Mouse (Mus musculus): ENCODE data around the gene Krt222.
"Not testable (repeated sequence)": the region's sequence is repeated elsewhere in the genome, so short reads cannot be mapped to it uniquely, and the experiment has no call there.

The Krt222 gene

DNA sequence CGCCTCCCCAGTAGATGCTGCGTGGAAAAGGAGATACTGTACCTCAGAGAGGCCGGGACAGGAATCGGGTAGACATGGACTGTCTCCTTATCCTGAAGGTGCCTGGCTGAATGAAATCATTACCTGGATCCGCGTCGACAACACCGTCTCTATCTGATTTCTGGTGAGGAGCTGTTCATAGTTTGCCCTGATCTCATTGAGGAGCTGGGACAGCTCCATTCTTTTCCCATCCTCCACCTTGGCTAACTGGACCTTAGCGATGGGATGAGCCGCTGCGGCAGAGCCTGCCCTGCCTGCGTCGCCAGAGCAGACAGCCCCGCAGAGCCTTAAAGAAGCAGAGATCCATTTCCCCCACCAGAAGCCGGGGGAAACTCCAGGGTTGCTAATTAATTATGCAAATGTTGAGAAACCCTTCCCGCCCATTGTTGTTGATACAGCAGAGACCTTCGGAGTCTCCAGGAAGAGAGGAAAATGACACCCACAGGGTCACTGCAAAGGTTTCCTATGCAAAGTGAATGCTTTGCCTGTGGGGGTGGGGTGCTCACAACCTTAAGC is at the start of gene Krt222:
Gene Krt222 (minus strand): TSS at position 266 of the 555 bp plus-strand sequence.
- peak; percentile 73 for DNase-seq

DNA sequence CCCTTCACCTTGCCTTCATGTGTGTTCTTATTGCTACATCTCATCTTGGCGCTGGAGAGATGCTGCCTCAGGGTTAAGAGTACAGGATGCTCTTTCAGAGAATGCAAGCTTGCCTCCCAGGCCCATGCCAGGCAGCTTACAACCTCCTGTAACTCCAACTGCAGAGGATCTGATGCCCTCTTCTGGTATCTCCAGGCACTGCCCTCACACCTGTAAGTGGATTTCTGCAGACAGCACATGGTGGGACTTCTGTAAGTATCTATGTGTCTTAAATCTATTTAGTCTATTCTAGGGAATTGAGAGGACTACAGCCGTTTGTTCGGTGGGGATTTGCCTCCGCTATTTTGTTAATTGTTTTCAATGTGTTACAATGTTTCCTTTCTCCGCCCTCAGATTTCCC is 49.0 kb upstream of the Krt222 start:
- DNase-seq = peak; percentile 71

DNA sequence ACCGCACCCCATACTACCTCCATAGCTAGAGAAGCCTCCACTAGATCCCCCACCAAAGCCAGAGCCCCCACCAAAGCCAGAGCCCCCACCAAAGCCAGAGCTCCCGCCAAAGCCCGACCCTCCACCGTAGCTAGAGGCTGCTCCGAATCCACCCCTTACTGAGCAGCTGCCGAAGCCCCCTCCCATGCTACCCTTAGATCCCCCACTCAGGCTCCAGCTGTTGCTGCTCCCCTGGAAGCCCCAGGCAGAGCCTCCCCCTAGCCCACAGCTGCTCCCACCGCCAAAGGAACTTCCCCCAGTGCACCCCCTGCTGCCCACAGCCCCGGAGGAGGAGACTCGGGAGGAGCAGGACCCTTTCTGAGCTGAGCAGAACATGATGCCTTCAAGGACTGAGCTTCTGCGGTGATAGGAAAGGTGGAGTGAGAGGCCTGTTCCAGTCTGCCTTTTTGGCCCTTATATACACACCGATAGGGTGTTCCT is 41.0 kb upstream of the Krt222 start, which contains the start of gene Krt24:
Gene Krt24 (minus strand): TSS at position 430 of the 480 bp plus-strand sequence.
- DNase-seq = no peak

DNA sequence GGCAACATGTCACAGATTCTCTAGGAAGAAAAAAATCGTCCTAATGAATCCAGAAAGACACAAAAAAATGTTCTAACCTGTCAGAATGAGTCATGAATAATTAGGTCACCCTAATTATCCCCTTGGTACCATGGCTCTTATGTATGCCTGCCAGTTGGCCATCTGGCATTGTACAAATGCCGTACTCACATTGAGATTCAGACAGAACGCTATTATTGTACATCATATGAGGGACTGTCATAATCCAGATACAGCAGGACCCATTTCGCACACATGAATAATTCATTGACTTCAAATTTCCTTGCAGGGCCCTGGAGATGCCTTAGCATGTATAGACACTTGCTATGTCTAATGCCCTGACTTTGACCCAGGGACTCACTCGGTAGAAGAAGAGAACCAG is 40.1 kb upstream of the Krt222 start:
- peak; percentile 63 for DNase-seq

DNA sequence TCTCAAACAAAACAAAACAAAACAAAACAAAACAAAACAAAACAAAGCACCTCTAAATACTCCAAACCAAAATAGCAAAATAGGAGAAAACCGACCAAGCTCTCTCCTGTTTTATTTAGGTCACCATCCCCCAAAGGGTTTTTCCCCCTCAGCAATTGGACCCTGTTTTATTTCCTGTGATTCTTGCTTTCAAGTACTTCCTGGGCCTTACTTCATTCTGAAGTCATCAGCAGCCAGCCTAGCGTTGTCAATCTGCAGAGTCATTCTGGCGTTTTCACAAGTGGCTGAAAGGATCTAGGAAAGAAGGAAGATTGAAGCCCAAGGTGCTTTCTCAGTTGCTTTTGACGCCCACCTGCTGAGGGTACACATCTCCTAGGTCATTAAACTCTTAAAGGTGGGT is 39.4 kb upstream of the Krt222 start:
- no peak for DNase-seq

DNA sequence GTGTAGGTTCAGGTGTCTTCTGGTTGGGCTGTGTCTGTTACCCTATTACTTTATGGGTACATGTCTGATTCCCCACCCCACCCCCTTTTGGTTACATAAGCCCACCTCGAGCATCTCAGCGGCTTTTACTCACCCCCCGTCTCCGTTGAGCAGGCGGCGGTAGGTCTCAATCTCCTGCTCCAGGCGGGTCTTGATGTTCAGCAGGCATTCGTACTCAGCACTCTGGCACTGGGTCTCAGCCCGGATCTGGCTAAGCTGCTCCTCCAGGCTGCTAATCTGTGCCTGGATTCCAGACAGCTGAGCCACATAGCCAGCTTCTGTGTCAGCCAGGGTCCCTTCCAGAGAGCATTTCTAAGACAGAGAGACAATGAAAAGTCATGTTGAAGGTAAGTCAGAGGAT is 37.2 kb upstream of the Krt222 start:
- DNase-seq = peak; percentile 41

DNA sequence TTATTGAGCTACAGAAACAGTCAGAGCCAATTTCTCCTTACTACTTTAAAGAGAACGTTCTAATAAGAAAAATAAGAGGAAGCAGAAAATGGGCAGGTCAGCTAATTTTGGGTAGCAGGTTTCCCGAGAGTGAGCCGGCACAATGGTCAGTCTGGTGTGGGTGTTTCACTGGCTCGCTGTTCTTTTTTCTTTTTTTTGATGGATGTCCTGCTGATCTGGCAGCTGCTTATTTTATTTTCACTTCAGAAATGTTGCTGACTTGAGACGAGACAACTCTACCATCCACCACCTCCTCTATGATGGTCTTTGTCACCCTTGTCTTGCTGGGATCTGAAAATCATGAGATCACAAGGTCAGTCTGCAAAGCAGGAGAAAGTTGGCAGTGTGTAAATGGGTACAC is 36.1 kb upstream of the Krt222 start:
- DNase-seq = peak; percentile 50

DNA sequence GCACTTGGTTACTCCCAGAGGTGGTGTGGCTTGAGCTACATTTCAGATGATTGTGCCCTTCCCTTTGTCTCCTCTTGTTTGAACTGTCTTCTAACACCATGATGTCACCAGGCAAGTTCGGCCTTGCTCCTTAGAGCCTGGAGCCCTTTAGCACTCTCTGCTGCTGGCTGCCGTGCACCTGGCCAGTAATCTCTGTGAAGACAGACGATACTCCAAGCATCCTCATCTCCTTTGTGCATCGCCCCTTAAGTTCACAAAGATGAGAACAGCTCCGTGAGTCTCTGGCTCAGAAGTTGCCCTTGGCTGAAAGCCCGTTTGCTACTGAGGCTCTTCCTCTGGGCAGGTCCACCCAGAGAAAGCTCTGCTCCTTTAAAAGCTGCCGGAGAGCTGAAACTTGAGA is 32.9 kb upstream of the Krt222 start:
- no peak for DNase-seq

DNA sequence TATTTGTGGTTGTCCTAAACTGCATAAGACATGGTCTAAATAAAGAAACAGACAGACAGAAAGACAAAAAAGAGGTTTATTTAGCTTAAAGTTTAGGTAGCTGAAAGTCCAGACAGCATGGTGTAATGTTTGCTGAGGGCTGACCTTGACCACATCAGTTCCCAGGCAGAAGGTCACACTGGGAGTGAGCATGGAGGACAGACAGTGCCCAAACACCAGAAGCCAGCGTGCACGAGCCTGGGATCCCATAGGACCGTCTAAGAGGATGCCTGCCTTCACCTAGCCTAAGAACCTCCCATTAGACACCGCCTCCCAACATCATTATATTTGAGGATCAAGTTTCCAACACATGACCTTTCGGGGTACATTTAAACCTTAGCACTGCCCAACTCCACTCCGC is 31.7 kb upstream of the Krt222 start:
- DNase-seq = no peak

DNA sequence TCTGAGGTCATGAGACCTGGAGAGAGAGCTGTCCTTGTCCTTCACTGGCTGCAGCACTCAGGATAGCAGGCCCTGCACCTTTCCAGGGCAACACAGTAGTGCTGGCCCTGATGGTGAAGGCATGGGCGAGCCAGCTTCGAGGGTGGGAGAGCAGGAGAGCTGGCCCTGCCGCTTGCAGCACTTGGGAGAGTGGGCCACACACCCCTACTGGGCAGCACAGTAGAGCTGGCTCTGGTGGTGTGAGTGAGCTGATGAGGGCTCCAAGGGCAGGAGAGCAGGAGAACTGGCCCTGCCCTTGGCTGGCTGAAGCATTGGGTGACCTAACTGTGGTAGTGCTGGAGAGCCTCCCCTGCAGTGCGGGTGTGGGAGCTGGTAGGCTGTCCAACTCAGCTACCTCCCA is 28.8 kb upstream of the Krt222 start:
- DNase-seq = no peak

DNA sequence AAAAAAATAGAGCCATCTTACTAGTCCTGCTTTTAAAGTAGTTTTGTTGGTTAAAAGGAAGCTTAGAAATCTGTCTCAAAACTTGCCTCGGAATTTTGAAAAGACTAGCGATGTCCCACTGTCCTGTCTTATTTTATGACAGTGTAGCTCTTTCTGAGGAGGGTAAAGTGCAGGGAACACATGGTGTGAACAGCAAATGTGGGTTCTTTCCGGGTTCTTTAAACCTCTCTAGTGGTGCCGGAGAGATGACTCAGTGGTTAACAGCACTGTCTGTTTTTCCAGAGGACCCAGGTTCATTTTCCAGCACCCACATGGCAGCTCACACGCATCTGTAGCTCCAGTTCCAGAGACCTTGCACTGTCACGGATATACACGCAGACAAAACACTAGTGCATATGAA is 25.3 kb upstream of the Krt222 start:
- DNase-seq = no peak

DNA sequence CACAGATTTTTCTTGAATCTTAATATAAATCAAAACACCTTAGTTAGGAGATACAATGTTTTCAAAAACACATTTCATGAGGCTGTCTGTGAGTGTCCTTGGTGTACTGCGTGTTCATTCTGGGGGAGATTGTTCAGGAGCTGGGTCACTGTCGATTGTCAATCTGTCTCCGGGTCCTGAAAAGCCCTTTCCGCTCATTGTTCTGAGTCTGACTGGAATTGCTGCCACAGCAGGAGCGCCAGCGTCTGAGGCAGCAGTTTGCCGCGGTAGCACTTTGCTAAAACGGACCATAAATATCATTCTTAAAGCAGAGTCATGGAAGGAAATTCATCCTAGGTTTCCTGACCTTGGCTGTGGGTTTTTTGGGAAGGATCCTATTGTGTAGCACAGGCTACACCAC is 21.9 kb upstream of the Krt222 start:
- no peak for DNase-seq

DNA sequence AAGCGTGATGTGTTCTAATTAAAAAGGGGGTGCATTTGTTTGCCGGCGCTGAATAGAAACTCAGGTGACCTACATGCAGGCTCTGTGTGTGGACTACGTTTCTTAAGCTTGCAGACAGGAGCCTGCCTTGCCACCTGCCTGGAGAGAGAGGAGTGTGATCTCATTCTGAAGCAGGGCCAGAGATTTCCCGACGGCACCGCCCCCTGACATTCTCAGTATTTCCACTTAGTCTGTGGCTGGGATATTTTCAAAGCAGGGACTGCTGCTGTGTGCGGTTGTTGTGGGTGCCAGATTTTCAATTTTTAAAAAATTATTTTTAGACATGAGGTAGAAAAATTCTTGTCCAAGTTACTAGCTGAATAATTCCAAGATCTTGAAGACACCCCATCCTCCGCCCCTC is 21.3 kb upstream of the Krt222 start:
- DNase-seq = peak; percentile 62

DNA sequence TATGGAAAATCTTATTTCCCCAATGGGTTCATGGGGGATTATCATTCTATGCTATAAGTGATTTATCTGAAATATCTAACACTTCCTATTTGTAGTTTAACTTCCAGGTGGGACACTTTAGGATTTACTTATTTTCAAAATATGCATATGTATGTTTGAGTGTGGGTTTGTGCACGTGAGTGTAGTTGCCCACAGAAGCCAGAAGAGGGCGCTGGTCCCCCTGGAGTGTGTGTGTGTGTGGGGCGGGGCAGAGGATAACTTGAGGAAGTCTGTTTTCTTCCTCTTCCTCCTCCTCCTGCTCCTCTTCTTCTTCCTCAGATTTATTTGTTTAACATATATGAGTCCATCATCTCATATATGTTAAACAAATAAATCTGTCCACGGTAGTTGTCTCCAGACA is 12.3 kb upstream of the Krt222 start:
- DNase-seq = no peak

DNA sequence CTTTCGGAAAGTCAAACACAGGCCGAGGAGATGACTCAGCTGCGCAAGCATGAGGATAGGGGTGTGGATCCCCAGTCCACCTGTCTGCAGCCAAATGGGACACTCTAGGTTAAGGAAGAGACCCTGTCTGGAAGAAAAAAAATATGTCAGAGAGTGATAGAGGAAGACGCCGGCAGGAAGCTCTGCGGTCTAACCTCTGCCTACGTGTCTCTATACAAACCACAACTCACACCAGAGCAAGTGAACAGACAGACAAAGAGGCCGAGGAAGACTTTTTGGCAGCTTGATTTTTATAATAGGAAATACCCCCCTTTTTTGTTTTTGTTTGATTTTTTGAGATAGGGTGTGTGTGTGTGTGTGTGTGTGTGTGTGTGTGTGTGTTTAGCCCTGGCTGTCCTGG is 11.4 kb upstream of the Krt222 start:
- DNase-seq = no peak

DNA sequence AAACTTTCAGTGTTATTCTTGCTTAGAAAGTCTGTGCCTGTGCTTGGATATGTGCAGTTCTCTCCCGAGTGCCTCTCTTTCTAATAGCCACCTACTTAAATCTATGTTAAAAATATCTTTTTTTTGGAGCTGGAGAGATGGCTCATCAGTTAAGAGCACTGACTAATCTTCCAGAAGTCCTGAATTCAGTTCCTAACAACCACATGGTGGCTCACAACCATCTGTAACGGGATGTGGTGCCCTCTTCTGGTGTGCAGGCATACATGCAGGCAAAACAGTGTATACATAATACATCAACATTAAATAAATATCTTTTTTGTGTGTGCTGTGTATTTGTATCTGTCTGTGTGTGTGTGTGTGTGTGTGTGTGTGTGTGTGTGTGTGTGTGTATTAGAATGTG is 10.0 kb upstream of the Krt222 start:
- DNase-seq = no peak

DNA sequence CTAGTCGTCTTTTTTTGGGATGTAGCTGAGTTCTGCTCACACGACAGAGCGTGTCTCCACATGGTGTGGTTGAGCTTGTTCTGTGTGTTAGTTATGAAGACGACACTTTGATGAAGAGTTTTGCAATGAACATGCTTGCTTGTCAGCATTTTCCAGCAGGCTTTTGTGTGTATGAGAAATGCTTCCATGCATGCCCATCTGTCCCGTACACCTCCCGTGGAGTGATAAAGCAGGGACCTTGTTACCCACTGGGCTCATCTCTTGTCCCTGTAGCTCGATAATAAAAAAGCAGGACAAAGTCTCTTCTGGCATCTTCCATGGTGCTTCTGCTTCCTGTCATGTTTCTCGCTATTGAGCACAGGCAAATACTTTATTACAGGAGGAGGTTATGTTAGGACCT is 8.8 kb upstream of the Krt222 start:
- DNase-seq = no peak

DNA sequence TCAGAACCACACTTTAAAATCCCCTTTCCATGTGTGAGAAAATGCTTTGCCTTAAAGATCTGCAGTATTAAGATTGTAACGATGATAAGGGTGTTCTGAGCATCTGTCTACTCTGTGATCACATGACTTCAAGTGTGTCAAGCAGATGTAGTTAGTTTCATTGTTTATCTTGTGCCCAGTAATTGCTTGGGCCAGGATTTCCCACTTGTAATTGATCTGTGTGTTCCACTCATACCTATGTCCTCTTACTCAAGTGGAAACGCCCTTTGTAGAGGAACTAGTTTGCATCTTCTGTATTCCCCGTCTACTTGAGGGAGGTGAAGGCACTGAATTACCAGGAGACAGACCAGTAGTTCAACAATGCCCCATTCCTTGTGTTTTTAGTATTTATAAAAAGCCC is 6.8 kb upstream of the Krt222 start:
- DNase-seq = no peak

DNA sequence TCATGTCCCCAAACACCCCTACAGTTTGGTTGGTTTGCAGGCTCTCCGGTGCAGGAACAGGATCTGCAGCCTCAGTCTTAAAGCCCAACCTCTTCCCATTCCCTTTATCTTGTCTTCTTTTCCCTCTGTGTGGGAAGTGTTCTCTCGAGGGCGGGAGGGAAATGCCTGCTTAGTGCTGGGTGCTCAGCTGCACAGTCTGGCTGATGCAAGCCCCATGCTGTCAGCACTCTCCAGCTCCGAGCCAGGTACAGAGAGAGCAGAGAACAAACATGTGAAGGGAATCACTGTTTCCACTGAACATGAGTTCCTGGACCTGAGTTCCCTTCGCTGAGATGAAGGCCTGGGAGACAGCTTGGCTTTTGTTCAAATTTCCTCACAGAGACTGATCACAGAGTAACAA is 6.4 kb upstream of the Krt222 start:
- no peak for DNase-seq

DNA sequence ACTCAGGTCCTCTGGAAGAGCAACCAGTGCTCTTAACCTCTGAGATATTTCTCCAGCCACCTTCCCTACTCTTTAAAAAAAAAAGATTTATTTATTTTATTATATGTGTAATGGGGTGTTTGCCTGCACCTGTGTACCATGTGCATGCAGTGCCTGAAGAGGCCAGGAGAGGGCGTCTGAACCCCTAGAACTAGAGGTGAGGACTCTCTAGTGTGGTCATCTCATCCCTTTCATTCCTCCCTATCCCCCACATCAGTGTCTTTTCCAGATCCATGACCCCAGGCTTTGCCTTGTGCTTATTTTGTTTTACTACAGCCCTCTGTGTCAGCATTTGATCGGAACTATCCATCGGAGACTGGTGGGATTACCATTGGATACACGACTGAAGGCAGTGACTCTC is 5.2 kb upstream of the Krt222 start:
- peak; percentile 63 for DNase-seq

DNA sequence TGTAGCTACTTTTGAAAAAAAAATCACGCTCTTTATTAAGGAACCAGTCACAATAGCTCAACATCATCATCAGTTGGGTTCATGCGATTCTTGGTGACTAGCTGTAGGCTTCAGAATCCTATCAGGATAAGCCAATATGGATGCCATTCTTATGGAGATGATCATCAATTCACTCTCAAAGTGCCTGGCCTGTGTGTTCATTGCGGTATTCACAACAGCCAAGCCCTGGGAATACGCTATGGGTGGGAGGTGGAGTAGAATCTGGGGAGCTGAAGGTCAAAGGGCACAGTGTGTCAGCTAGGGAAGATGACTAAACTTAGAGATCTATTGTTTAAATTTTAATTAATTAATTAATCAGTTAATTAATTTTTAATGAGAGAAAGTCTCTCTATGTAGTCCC is 4.0 kb upstream of the Krt222 start:
- DNase-seq = no peak

DNA sequence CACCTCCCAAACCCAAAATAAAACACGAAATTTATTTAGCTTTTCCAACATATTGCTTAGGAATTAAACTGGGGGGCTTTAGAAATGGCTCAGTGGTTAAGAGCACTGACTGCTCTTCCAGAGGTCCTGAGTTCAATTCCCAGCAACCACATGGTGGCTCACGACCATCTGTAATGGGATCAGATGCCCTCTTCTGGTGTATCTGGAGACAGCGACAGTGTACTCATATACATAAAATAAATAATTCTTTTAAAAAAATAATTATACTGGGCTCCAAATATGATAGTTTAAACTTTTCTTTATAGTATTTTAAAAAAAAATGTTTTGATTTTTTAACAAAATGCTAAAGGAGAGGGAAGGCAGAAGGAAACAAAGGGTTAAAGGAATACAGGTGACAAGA is 634 bp upstream of the Krt222 start:
- DNase-seq = not testable (repeated sequence)

DNA sequence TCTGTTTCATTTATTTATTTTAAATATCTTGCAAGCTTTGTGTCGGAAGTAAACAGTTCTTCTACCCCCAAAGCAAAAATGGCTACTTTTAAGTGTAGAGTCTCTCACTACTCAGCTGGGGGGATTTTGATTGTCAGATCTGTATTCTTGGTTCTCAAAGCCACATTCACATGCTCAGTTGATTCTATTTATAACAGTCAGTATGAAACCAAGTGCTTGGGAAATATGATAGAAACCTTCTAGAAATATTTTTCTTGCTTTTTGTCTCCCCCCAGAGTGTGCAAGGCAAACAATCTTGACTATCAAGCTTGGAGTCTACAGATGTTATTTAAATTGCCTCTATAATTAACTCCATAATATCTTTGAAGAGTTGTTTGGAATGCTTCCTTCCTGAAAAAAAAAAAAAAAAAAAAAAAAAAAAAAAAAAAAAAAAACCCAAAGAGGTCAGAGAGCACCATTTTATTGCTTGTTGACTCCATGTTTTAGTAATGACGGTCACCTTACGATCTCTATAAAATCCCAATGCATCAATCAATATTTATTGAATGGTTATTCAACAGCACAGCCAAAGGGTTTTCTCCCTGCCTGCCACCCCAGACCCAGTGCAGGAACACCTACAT is 575 bp downstream of the Krt222 start:
- DNase-seq = no peak

DNA sequence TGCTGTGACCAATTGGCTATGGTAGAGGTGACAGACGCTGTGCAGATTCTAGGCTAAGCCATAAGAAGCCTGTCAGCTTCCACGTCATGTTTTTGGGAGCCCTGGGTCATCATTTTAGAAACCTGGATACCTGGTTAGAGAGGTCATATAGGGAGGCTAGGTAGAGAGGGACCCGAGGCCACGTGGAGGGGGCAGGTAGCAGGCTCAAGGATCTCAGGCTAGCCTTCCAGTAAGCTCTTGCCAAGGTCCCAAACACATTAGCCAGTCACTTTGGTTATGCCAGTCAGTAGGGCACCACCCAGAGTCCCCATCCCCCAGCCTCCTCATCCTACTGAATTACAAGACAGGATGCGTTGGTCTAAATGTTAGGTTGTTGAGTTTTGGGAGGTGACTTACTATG is 1.8 kb downstream of the Krt222 start:
- no peak for DNase-seq

DNA sequence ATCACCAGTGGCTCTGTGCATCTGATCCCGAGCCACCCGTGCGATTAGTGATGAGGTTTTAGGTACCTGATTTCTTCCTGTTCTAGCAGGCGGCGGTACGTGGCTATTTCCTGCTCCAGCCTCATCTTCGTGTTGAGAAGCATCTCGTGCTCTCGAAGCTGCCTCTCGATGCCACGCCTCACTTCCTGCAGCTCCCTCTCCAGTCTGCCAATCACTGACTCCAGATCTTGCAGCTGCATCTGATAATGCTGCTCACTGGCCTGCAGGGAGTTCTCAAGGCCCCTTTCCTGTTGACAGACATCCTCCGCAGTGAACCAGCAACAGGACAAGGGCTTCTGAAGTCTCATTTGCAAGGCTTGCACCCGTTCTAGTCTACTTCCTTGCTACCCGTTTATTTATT is 5.4 kb downstream of the Krt222 start:
- DNase-seq = no peak
